Mouse (Mus musculus): Measurements from ENCODE around the gene Fhod1.

DNA sequence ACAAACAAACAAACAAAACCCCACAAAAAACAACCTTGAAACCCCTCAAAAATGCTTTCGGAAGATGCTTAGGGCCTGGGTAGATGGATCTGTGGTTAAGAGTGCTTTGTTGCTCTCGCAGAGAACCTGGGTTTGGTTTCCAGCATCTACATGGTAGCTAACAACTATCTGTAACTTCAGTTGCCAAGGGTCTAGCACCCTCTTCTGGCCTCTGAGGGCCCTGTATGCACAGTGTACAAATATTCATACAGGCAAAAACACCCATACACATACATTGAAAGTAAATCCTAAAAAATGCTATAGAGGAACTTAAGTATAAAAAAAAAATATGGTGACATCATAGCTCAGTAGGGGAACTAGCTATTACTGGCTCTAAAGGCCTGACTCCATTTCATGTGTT, 36.3 kb upstream of the Fhod1 start:
- no peak for TF ChIP-seq CTCF (IDR thresholded peaks at IDR 0.05; ENCODE audit: insufficient read depth, low read length)
- no peak for TF ChIP-seq POLR2A (IDR thresholded peaks at IDR 0.05; ENCODE audit: borderline replicate concordance, extremely low read depth, low read depth, low read length)

Measured in lung, adult 2 months (tissue).